Mouse (Mus musculus): ENCODE measurements around the gene Plagl2. TPM values are rescaled to one million over a fixed set of nuclear protein-coding genes. Genes with fewer than 3 reads are reported as not detected.

Plagl2 gene
- total RNA-seq, 2 experiments from 2014 or later: 9.5 to 10.4 TPM

- DNase-seq: no peak
Measured at GRCm38 (mm10) chr2:153191242-153191641, 50.0 kb downstream of the Plagl2 start.

DNA sequence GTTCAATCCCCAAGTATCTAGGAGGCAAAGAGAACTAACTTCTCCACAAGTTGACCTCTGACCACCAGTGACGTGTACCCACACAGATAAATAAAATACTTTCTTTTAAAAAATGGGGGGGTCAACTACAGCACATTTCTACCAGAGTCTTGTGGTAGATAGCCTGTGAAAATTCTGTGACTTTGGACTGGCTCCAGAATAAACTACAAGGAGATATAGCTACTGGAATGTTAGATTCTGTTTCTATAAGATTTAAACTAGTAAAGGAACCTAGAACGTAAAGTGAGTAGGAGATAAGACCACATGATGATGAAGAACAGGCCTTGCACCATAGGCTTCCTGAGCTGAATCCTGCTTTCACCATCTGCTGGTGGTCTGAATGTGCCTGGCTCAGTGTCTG lies 53.4 kb downstream of the Plagl2 start:
- DNase-seq: no peak

DNA sequence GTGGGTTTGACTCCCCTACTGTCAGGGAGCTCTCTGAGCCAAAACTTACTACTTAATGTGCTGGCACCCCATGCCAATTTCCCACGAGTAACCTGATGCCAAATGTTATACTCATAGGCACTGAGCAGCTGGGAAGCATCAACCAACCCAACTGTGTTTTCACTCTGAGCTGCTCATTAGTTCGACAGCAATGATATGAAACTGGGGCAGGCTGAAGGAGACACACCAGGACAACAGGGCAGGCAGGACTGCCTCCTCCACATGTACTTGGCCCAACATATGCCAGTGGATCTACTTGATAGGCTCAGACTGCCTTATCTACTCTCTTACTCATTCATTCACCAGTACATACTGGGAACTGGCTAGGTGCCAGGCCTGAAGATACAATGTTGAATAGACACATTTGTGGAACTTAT lies 55.0 kb downstream of the Plagl2 start:
- peak in 1 of 2 experiments; percentile 62 for DNase-seq

DNA sequence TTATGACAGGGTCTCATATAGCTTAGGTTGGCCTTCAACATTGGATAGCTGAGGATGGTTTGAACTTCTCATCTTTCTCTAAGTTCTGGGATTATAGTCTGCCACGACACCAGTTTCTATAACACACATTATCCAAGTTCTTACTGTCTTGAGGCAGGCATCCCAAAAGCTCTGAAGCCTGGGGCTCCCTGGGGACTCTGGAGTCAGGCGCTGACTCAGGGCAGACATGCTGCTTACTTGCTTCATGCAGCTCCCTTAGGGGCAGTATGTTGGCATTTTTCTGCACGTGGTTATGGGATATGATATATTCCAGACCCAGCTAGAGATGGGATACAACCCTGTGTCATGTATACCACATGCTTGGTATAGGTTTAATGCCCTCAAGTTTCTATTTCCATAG lies 61.3 kb downstream of the Plagl2 start:
- peak in 1 of 2 experiments; percentile 25 for DNase-seq

- DNase-seq: no peak
Measured at GRCm38 (mm10) chr2:153179126-153179860, 61.9 kb downstream of the Plagl2 start.

Other genes with a start within 250 kb of the Plagl2 start
- gene Pdrg1, start 226.0 kb downstream of the Plagl2 start, total RNA-seq (2021): 100 to 1,000 TPM; 175 to 226 TPM
- 1 to 10 TPM in 1 of 2 experiments, under 1 TPM in 1; 0.56 to 1.5 TPM for gene Xkr7, start 209.6 kb downstream of the Plagl2 start, total RNA-seq (2021)
- gene Ccm2l, start 175.5 kb downstream of the Plagl2 start, total RNA-seq (2021): 10 to 100 TPM; 10.2 to 11.0 TPM
- 1 to 10 TPM; 2.7 to 2.9 TPM for gene Hck, start 133.0 kb downstream of the Plagl2 start, total RNA-seq (2021)
- 100 to 1,000 TPM; 103 to 118 TPM for gene Tm9sf4, start 80.1 kb downstream of the Plagl2 start, total RNA-seq (2021)
- gene Tspyl3, start 16.0 kb downstream of the Plagl2 start, total RNA-seq (2021): 1 to 10 TPM; 2.6 to 2.8 TPM
- gene Pofut1, start 107 bp upstream of the Plagl2 start, total RNA-seq (2021): 10 to 100 TPM; 45.8 to 59.7 TPM
- 10 to 100 TPM; 27.7 to 31.1 TPM for gene Kif3b, start 50.0 kb upstream of the Plagl2 start, total RNA-seq (2021)
- 10 to 100 TPM; 22.7 to 31.8 TPM for gene Asxl1, start 104.4 kb upstream of the Plagl2 start, total RNA-seq (2021)